Mouse (Mus musculus): ENCODE data around the gene Tbc1d9.

DNA sequence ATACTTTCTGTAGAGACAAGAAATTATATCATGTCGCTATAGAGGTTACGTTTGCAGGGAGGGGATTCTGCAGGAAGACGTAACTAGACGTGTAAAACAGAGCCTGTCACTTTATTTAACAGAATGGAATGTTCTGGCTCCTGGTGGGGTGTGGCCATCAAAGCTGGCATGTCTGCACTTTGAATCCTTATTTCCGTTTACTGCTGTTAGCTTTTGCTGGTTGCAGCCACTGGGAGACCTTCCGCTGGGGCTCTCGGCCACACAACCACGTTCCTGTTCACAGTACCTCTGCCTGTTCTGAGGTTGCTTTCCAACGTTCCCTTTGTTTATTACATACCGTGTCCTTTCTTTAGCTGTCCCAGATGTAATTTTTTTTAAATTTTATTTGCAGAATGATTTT, 107.3 kb downstream of the Tbc1d9 start:
- TF ChIP-seq CTCF (IDR thresholded peaks at IDR 0.05; ENCODE audit: low read depth) (no peak), EP300 (IDR thresholded peaks at IDR 0.05; ENCODE audit: low read depth) (no peak)

Measured in heart, postnatal 0 days (tissue).